Mouse (Mus musculus): Measurements from ENCODE around the gene Cdc20b.
"Not testable (repeated sequence)": the region's sequence is repeated elsewhere in the genome, so short reads cannot be mapped to it uniquely, and the experiment has no call there.

Gene Cdc20b

DNA sequence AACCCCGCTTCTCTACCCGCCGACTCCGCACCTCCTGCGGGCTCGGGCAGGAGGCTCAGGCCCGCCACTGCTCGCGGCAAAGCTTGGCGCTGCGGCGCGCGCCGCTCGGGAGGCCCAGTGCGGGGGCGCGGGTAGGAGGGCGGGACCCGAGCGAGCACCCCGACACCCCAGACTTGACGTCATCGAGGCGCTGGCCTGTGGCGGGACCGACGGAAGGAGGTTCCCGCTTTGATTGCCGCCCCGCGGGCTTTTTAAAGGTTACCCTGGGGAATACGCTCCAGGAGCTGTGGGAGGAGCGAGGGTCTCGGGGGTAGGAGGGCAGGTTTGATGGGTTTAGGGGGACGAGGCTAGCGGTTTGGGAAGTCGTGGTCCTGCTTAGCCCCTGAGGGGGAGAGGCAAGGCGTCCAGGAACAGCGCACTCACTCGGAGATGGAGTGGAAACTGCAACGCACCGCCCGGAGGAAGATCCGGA lies at the start of gene Cdc20b:
Gene Cdc20b, plus strand, starts transcription at position 162 of the 472 bp plus-strand sequence.
- peak; percentile 89 for DNase-seq

DNA sequence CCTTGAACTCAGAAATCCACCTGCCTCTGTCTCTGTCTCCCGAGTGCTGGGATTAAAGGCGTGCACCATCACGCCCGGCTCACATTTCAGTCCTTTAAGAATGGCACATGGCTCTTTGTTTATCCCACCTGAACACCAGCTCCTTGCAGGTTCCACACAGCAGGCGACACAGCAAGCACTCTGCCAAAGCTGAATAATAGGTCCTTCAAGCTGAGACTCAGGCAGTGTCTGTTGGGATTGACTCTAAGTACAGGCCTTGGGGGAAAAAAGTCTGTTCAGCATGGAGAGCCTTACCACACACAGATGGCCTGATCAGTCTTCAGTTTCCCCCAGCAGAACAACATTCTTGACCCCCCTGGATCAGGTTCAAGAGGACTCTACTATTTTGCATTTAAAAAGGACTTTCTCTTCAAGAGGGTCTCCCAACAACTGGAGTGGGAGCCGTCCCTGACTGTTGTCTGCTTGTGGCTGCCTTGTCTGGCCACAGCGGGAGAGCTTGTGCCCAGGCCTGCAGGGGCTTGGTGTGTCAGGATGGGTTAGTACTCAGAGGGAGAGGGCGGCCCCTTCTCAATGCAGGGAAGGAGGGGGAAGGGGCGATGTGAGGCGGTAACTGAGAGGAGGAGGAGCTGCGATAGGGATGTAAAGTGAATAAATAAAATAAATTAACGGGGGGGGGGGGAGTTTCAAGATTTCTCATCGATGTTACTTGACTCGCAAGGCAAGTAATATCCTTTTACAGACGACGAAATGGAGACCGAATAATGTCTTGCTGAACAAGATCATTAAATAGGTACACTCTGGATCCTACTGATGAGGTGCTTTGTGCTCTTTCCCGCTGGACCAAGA lies 49.1 kb upstream of the Cdc20b start:
- peak; percentile 25 for DNase-seq

DNA sequence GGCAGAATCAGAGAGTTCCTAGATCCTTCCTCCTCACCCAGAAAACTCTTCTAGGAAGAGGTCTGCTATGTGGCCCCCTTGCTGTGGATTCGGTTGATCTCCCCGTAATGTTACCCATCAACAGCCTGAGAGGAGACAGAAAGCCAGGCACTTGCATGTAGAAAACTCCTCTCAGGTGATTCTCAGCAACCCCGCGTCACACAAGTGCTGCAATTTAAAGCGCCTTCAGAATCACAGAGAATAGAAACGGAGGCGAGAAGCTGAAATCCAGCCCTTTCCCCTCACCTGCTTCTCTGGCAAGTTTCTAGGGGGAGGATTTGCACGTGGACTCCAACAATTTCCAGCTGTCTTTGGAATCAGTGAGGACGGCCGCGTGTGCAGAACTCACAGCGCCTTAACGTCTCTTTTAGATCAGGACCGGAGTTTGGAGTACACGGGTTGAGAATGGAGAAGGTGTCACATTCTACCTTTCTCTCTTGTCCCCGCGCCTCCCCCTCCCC lies 48.4 kb upstream of the Cdc20b start:
- no peak for DNase-seq

DNA sequence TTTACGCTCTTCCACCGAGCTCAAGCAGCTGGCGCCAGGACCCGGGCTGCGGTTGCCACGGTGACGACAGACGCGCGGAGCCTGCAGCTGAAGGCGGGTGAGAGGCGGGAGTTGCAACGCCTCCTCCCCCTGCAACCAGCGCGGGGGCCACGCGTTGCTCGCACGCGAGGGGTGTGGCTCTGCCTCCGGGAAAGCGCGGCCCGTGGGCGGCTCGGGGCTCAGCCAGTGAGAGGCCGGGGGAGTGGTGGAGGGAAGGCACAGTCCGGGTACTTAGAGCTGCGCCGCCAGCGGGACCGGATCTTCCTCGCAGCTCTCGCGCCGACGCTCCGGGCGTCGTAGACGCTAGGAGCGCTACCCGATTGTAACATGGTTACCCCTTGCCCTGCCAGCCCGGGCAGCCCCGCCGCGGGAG lies 47.4 kb upstream of the Cdc20b start, which contains the start of gene Ccno:
Gene Ccno, plus strand, starts transcription at position 271 of the 412 bp plus-strand sequence.
- peak; percentile 93 for DNase-seq

DNA sequence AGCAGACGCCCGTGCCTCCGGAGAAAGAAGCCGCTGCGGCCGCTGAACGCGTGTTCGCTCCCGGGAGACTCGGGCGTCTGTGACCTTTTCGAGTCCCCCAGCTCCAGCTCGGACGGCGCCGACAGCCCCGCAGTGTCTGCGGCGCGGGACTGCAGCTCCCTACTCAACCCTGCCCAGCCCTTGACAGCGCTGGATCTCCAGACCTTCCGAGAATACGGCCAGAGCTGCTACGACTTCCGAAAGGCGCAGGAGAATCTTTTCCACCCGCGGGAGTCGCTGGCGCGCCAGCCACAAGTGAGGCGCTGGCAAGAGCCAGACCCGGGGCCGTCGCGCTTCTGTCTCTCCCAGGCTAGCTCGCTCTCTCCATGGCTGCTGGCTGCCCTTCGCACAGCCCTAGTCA lies 46.9 kb upstream of the Cdc20b start:
- no peak for DNase-seq

- DNase-seq: peak; percentile 43
Observed at GRCm38 (mm10) chr13:112988866-112989265, 46.0 kb upstream of the Cdc20b start.

GRCm38 (mm10) chr13:112989541-112989940 lies 45.4 kb upstream of the Cdc20b start:
- DNase-seq: peak; percentile 39

GRCm38 (mm10) chr13:112990346-112990745 lies 44.6 kb upstream of the Cdc20b start:
- no peak for DNase-seq

DNA sequence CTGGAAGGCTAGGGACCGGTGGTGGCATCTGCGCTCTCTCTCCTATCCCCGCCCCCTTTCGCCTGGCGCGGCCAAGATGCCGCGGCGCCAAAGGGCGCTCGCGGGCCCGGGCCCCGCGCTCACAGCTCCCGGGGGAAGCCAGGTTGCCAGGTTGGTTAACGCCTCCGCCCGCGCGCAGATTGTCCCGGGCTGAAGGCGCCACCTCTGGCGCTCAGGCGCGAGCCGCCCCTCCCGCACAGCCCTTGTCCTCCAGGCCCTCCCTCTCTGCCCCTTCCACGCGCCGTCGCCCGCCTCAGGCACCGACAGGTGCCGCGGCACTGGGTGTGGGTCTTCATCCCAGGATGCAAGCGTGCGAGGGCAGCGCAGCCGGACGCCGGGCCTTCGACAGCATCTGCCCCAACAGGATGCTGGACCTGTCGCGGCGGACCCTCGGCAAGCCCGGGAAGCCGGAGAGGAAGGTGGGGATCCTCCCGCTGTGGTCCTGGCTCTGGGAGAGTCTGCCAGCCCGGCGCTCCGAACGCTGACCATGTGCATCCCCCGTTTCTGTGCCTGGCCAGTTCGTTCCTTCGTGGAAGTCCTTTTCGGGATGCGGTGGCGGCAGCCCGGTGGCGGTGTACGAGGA lies 41.3 kb upstream of the Cdc20b start, which contains the start of gene Mcidas:
Gene Mcidas, plus strand, starts transcription at position 315 of the 622 bp plus-strand sequence.
- DNase-seq: peak; percentile 50

- peak; percentile 82 for DNase-seq
Observed at GRCm38 (mm10) chr13:112994191-112994590, 40.7 kb upstream of the Cdc20b start.

- DNase-seq: no peak
Observed at GRCm38 (mm10) chr13:112996407-112996806, 38.5 kb upstream of the Cdc20b start.

- DNase-seq: no peak
Observed at GRCm38 (mm10) chr13:112997369-112997768, 37.5 kb upstream of the Cdc20b start.

DNA sequence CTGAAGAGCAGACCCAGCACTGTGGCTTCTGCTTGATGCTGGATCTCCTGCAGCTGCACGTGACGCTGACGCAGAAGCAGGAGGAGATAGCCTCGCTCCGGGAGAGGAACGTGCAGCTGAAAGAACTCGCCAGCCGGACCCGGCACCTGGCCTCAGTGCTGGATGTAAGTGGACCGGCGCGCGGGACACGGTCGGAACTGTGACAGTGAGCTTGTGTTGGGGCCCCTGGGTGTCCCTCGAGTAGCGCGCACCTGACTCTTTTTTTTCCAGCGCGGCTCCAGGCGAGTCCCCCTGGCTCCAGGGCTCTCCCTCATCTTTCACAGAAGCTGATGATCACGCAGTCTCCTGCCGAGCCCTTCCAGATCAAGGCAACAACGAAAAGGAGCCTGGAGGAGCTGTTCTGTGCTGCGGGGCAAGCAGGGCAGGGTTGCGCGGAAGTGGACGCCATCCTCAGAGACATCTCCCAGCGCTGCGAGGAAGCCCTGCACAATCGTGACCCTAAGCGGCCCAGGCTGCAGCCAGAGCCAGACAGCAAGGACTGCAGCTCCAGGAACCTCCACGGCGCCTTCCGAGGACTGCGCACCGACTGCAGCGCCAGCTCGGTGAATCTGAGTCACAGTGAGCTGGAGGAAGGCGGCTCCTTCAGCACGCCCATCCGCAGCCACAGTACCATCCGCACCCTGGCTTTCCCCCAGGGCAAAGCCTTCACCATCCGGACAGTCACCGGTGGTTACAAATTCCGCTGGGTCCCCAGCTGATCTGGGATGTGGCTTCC lies 36.3 kb upstream of the Cdc20b start:
- DNase-seq: peak; percentile 40

DNA sequence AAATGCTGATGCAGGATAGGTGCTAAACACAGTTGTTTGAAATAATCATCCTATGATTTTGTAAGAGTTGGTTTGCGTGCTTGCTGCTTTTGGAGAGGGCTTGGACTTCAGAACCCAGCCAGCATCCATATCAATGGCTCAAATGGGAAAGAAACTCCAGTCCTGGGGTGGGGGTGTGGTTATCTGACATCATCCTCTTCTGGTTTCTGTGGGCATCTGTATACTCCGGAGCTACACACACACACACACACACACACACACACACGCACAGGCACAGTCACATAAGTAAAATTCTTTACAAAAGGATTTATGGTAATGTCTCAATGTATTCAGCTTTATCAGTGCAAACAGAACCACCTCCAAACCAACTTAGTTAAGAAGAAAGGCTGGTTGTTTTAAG lies 34.8 kb upstream of the Cdc20b start:
- DNase-seq: no peak

DNA sequence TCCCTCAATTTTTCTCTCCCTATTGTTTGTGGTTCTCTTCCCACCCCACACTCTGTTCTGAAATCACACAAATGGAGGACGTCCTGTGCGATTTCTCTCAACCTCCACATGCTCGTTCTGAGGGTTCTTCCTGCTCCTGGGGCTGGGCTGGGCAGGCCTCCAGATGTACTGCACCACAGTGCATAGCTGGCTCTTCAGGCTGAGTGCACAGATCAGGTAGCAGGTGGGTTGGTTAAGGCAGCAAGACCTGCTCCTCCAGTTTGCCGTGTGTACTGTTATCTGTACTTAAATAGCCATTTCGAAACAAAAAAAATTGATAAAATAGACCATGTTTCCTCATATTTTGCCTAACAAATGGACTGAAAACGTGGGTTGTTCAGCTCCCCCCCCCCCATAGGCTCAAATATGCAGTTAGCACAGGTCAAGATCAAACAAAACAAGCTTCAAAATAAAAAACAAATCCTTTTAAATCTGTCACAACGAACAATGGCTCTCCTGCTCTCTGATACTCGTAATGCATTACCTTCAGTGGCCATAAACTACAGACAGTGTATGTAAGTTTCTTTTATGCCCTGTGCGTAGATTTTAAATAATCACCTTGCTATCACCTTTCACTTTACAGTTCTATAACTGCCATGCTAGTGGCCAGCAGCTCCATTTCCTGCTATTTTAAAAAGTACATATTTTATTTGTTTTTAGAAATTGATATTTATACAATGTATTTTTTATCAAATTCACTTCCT lies 34.2 kb upstream of the Cdc20b start:
- no peak for DNase-seq

DNA sequence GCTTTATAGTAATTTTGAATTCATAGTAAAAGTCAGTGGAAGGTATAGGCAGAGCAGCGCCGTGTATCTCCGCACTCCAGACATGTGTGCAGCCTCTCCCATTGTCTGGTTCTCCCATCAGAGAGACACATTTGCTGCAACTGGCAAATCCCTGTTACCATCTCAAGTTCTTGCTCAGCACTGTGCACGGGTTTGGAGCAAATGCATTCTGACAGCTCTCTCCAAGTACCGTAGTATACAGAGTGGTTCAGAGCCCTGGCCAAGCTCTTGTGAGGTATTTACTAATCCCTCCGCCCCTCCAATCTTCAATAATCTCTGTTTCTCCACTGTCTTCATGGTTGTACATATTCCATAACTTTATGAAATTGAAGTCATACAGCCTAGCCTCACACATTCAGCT lies 22.2 kb upstream of the Cdc20b start:
- DNase-seq: no peak

- DNase-seq: not testable (repeated sequence)
Observed at GRCm38 (mm10) chr13:113013174-113013953, 21.5 kb upstream of the Cdc20b start.

- DNase-seq: no peak
Observed at GRCm38 (mm10) chr13:113021521-113021920, 13.4 kb upstream of the Cdc20b start.

DNA sequence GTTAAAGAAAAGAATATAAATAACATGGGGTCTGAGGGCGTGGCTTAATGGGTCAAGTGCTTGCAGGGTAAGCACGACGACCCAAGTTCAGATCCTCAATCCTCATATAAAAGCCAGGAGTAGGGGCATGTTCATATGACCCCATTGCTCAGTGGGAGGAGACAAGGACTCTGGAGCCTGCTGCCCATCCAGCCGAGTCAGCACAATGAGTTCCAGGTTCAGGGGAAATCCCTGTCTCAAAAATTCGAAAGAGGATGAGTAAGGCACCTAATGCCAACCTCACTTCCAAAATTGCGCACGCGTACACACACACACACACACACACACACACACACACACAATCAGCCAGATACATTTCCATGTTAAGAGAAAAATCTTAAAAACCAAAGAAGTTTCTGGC lies 12.4 kb upstream of the Cdc20b start:
- DNase-seq: no peak

DNA sequence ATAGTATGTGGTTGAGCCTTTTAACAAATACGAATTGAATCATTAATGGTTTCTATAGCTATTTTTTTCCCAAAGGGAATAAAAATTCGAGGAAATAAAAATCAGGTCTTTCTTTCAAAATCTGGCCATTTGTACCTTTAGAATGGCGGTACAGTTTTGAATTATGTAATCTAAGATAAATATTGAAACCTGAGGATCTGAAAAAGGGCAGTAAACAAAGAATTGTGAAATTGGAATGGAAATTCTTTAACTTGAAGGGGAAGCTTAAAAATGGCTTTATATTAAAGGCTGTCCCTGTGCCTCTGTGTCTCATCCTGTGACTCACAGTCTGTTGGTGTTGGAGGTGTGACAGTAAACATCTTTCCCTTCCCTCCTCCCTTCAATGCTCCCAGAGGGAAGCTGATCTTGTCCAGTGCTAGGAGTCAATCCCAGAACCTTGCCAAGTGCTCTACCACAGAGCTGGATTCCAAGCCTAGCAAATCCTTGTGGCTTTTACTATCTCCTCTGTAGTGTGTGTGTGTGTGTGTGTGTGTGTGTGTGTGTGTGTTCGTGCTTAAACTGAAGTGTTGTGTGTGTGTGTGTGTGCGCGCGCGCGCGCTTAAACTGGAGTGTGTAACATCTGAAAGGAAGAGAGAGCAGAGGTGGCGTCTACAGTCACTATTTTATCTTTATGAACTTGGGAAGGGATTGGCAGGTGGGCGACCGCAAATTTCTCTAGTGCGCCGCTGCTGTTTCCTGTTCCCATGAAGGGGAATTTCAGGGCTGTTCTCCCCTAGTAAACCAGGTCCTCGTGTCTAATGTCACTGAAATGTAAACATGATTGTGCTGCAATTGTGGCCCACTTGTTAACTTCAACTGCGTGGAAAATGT lies 11.4 kb upstream of the Cdc20b start:
- DNase-seq: peak; percentile 56
